Mouse (Mus musculus) fibroblast of lung, adult 2 months (primary cell): ENCODE measurements around the gene Ghsr.

Source experiments
- DNase-seq: peaks from one replicate; pipeline ENCODE4 v3.0.0-alpha.2; 2011; ENCODE audit warnings: low read depth

The Ghsr gene

GRCm38 (mm10) chr3:27411286-27411685 lies 40.1 kb downstream of the Ghsr start:
- DNase-seq = no peak

- no peak for DNase-seq
Measured at GRCm38 (mm10) chr3:27413566-27413965, 42.4 kb downstream of the Ghsr start.

DNA sequence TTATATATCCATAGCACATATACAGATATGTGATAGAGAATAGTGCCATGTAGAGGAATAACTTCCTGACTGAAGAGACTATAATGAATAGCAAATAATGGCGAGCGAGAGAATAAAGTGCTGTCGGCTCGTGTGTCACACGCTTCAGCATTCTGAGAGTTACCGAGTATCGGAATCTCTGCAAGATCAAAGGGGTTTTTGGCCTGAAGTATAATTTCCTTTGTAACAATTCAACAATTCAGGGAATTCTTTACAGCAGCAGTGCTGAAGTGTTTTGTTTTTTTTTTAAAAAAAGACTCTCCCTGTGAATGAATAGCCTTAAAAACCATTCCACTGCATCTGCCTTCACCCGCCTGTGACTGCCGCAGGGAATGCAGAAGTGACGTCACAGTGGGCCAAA lies 45.6 kb downstream of the Ghsr start:
- no peak for DNase-seq

DNA sequence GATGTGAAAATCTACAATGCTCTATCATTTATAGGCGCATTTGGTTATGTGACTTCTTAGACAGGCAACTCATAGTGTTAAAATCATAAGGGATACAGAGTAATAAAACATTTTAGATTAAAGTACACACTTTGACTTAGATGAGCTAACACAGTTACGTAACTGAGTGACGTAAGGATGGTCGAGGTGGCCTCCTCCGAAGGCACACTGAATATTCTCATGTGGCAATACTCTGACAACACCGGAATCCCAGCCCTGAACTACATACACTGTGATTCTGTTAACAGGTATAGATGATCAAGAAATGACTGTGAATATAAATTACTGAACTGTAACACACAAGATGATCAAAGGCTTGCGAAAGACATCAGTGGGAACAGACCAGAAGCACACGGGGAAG lies 47.5 kb downstream of the Ghsr start:
- no peak for DNase-seq

- no peak for DNase-seq
Measured at GRCm38 (mm10) chr3:27421980-27422379, 50.8 kb downstream of the Ghsr start.

- DNase-seq = no peak
Measured at GRCm38 (mm10) chr3:27422521-27422920, 51.4 kb downstream of the Ghsr start.

DNA sequence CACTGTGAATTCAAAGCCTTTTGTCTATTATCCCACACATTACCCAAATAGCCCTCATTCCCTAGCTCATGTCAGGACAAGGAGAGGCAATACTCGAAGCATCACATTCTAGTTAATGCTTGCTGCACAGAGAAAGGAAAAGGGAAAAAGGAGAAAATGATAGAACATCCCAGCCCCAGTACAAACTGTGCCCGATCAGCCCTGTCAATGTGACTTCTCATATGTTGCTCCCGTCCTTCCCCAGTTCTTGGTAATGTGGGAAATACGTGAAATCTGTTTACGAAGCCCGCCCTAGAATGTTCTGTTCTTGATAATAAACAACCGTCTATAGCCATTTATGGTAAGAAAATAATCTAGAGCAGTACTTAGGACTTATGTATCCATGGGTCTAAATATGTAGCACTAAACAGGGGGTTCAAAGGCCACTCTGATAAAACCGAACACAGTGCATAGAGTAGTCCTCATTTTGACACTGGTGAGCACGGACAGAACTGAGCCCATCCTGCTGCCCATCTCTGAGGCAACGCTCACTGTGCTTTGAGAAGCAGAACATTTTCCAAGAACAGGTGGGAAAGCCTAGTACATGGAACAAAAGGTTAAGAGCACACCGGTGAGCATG lies 53.0 kb downstream of the Ghsr start:
- no peak for DNase-seq

- no peak for DNase-seq
Measured at GRCm38 (mm10) chr3:27427406-27427805, 56.3 kb downstream of the Ghsr start.
